Mouse (Mus musculus) ES-E14 (cell line): Measurements from ENCODE around the gene Erich2. TPM values are rescaled to one million over a fixed set of nuclear protein-coding genes. Genes with fewer than 3 reads are reported as not detected.

Source experiments
- DNase-seq: peaks from one replicate; pipeline ENCODE4 v3.0.0-alpha.2; 2013; ENCODE audit warnings: low read depth, low spot score
- H3K27ac ChIP-seq: 2 replicates; pipeline ENCODE4 v1.5.1; 2012; ENCODE audit warnings: low read depth, mild to moderate bottlenecking, low read length, moderate library complexity, mixed read lengths; ENCODE audit not compliant: poor library complexity, insufficient read depth, severe bottlenecking
- H3K36me3 ChIP-seq: 2 replicates; pipeline ENCODE4 v1.6.1; 2012; ENCODE audit warnings: mild to moderate bottlenecking, low read length, moderate library complexity, mixed read lengths; ENCODE audit not compliant: control insufficient read depth, poor library complexity, insufficient read depth, severe bottlenecking
- H3K4me1 ChIP-seq, 2 experiments: fragments of 150-350 bp in 1 of 2; sonication (generic) in 1 of 2; 2 replicates each; pipeline ENCODE4 v1.6.1; 2012; ENCODE audit warnings: low read length in 2 of 2, mild to moderate bottlenecking in 1 of 2, mixed read lengths in 1 of 2; ENCODE audit not compliant: control insufficient read depth in 2 of 2, insufficient read depth in 2 of 2, poor library complexity in 1 of 2
- H3K4me3 ChIP-seq, 2 experiments: fragments of 150-350 bp in 1 of 2; sonication (generic) in 1 of 2; 2 replicates each; pipeline ENCODE4 v1.5.1; 2012; ENCODE audit warnings: low read length in 2 of 2, low read depth in 1 of 2, mild to moderate bottlenecking in 1 of 2, mixed read lengths in 1 of 2; ENCODE audit not compliant: insufficient read depth in 1 of 2, poor library complexity in 1 of 2, severe bottlenecking in 1 of 2
- H3K9ac ChIP-seq: 2 replicates; pipeline ENCODE4 v1.6.1; 2012; ENCODE audit warnings: low read depth, mild to moderate bottlenecking, low read length, mixed read lengths; ENCODE audit not compliant: poor library complexity, insufficient read depth, severe bottlenecking
- H3K9me3 ChIP-seq: fragments of 150-350 bp; sonication (generic); 2 replicates; pipeline ENCODE4 v1.6.1; 2012; ENCODE audit warnings: low read depth, mild to moderate bottlenecking, low read length; ENCODE audit not compliant: control insufficient read depth, insufficient read depth
- CHD2 ChIP-seq: IDR thresholded peaks from 2 replicates; pipeline ENCODE4 v1.6.1; 2014; ENCODE audit warnings: mild to moderate bottlenecking, low read depth, low read length, inconsistent platforms
- HCFC1 ChIP-seq: IDR thresholded peaks from 2 replicates; pipeline ENCODE4 v1.6.1; 2012; ENCODE audit warnings: low read length, inconsistent platforms, borderline replicate concordance; ENCODE audit not compliant: insufficient read depth
- MAFK ChIP-seq: IDR thresholded peaks from 2 replicates; pipeline ENCODE4 v1.6.1; 2014; ENCODE audit warnings: mild to moderate bottlenecking, low read depth, low read length, inconsistent platforms; ENCODE audit not compliant: insufficient read depth
- ZC3H11A ChIP-seq: IDR thresholded peaks from 2 replicates; pipeline ENCODE4 v1.6.1; 2012; ENCODE audit warnings: low read depth, mild to moderate bottlenecking, inconsistent platforms, low read length, borderline replicate concordance
- ZNF384 ChIP-seq: IDR thresholded peaks from 2 replicates; pipeline ENCODE4 v1.6.1; 2012; ENCODE audit warnings: low read depth, low read length, inconsistent platforms
- in situ Hi-C, 2 experiments: fragments of 600-800 bp; cut with MboI; formaldehyde crosslinking; loops; one replicate each; pipeline ENCODE4 v1.15.1; 2025; ENCODE audit warnings: low sequenced_read_pairs in 2 of 2, inconsistent platforms in 1 of 2; ENCODE audit not compliant: unreplicated experiment in 2 of 2
- total RNA-seq: library from RNA; depleted of rRNA; stranded (reverse); fragments of 300-350 nt; gene quantifications from 2 replicates; pipeline ENCODE4 v1.2.3, GENCODE M21; 2012

The Erich2 gene
- total RNA-seq, 1 experiment, result not detected

DNA sequence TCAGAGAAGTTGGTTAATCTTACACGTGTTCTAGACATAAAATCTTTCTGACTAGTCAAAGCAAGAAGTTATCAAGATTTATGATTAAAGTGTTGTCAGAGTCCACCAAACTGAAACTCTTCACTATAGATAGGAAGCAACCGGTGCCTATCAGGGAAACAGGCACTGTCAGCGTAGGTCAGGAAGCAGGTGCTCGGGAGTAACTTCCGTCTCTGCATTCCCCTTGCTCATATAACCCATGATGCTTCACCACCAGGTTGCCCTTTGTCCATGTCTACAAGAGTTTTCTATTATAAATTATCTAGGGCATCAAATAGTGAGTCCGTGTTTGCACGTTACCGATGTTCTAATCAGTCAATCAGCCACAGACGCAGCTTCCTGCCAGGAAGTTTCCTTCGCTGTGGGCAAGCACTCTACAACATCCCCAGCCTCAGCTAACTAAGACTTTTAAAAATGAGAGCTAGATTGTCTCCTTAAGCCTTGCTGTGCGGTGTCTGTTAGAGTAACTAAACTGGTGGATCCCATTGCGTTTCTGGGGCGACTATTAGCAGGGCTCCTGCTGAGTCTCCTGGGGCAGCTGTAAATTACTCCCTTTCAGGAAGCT is 10.8 kb upstream of the Erich2 start:
- no peak overlapping the region for H3K9ac ChIP-seq
- H3K9me3 ChIP-seq, result no peaks in the 10 kb centered on the region
- no peak overlapping the region for H3K27ac ChIP-seq
- no peak for DNase-seq
- no peak overlapping the region for H3K4me3 ChIP-seq
- TF ChIP-seq HCFC1 (no peak), ZC3H11A (no peak), MAFK (no peak), CHD2 (no peak), ZNF384 (no peak)
- H3K4me1 ChIP-seq, result no peaks in the 10 kb centered on the region
- in situ Hi-C loops, result no loop called here
- H3K36me3 ChIP-seq, result no peaks in the 10 kb centered on the region

DNA sequence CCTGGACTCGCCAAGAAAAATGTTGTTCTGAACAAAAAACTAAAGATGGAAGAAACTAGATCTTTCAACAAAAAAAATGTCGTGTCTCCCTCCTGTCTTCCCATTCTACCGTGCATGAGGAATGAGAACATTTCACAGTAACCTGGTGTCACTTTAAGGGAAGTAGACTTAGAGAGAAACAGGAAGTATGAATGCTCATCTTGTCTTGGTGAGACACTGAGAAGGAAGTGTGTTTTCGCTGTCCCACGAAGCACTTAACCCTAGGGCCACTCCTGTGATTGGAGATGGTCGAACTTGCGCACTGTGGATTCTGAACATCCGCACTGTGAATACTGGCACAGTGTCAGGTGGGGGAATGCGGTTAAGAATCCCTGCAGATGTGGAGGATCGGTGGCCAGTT is 5.2 kb upstream of the Erich2 start:
- H3K4me1 ChIP-seq, result no peaks in the 10 kb centered on the region
- no peak for DNase-seq
- H3K9ac ChIP-seq, result no peak overlapping the region
- H3K4me3 ChIP-seq, result no peak overlapping the region
- H3K27ac ChIP-seq, result no peak overlapping the region
- in situ Hi-C loops, result no loop called here
- no peaks in the 10 kb centered on the region for H3K9me3 ChIP-seq
- TF ChIP-seq CHD2 (no peak), HCFC1 (no peak), ZNF384 (no peak), MAFK (no peak), ZC3H11A (no peak)
- H3K36me3 ChIP-seq, result no peaks in the 10 kb centered on the region

DNA sequence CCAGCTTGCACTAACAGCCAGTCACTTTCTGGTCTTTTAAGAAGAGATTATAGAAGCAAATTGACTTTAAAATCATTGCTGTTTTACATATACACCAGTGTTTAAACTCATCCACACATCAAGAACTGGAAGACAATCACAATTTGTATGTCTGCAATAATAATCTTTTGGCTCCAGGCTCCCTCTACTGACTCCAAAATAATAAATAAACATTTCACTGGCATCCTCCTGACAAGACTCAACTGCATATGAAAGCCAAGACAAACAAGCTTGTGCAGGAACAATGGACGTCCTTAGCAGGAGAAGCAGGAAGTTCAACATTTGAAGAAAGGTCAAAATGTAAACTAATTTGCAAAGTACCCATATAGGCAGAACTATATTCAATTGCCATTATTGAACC is 3.4 kb upstream of the Erich2 start:
- TF ChIP-seq ZC3H11A (no peak), ZNF384 (no peak), HCFC1 (no peak), CHD2 (no peak), MAFK (no peak)

GRCm38 (mm10) chr2:70505896-70506295 is 2.7 kb upstream of the Erich2 start:
- H3K4me1 ChIP-seq, result peaks cover 0 to 3% of the 10 kb centered on the region in 2 experiments; a peak in 2 of 4 replicates
- in situ Hi-C loops, result no loop called here
- TF ChIP-seq CHD2 (no peak), HCFC1 (no peak), ZNF384 (no peak), MAFK (no peak), ZC3H11A (no peak)
- no peak overlapping the region for H3K27ac ChIP-seq
- H3K36me3 ChIP-seq, result no peaks in the 10 kb centered on the region
- no peak overlapping the region for H3K9ac ChIP-seq
- H3K4me3 ChIP-seq, result no peak overlapping the region
- DNase-seq, result no peak
- no peaks in the 10 kb centered on the region for H3K9me3 ChIP-seq

More for the DNA sequence above, 3.4 kb upstream of the Erich2 start:
- Histone ChIP-seq H3K4me1 (peaks cover 0 to 3% of the 10 kb centered on the region in 2 experiments; a peak in 2 of 4 replicates), H3K36me3 (no peaks in the 10 kb centered on the region), H3K27ac (no peak overlapping the region), H3K9ac (no peak overlapping the region), H3K9me3 (no peaks in the 10 kb centered on the region), H3K4me3 (no peak overlapping the region)
- in situ Hi-C loops, result no loop called here
- DNase-seq, result no peak

GRCm38 (mm10) chr2:70506372-70506771 is 2.2 kb upstream of the Erich2 start:
- no peak overlapping the region for H3K4me3 ChIP-seq
- no peak overlapping the region for H3K27ac ChIP-seq
- no peak for DNase-seq
- in situ Hi-C loops, result no loop called here
- no peak for TF ChIP-seq ZC3H11A
- TF ChIP-seq HCFC1, result no peak
- H3K9ac ChIP-seq, result no peak overlapping the region
- H3K4me1 ChIP-seq, result peaks cover 0 to 3% of the 10 kb centered on the region in 2 experiments; a peak in 2 of 4 replicates
- H3K36me3 ChIP-seq, result no peaks in the 10 kb centered on the region
- H3K9me3 ChIP-seq, result no peaks in the 10 kb centered on the region
